Mouse (Mus musculus) limb, embryonic 11.5 days (tissue): ENCODE measurements around the gene Klhl24. TPM values are rescaled to one million over a fixed set of nuclear protein-coding genes. Genes with fewer than 3 reads are reported as not detected.
"Not testable (repeated sequence)": the region's sequence is repeated elsewhere in the genome, so short reads cannot be mapped to it uniquely, and the experiment has no call there.

Experiments
- ATAC-seq: fragments of 200-750 bp; cut with Nextera tagmentation; 2 replicates; pipeline ENCODE4 v1.8.0; 2017; ENCODE audit warnings: low read depth; ENCODE audit not compliant: insufficient number of reproducible peaks, low FRiP score, low TSS enrichment
- DNase-seq: peaks from one replicate; pipeline ENCODE4 v3.0.0-alpha.2; 2015; ENCODE audit warnings: low spot score
- H3K27ac ChIP-seq: fragments of 300-500 bp; sonication (generic); replicated peaks from 2 replicates; pipeline ENCODE4 v1.5.1; 2014; ENCODE audit warnings: low read depth, mild to moderate bottlenecking, low read length
- H3K27me3 ChIP-seq: fragments of 300-500 bp; sonication (generic); 2 replicates; pipeline ENCODE4 v1.6.1; 2014; ENCODE audit warnings: mild to moderate bottlenecking, low read length, mixed read lengths; ENCODE audit not compliant: control insufficient read depth, insufficient read depth
- H3K36me3 ChIP-seq: fragments of 300-500 bp; sonication (generic); 2 replicates; pipeline ENCODE4 v1.6.1; 2014; ENCODE audit warnings: mild to moderate bottlenecking, low read length, moderate library complexity, mixed read lengths; ENCODE audit not compliant: control insufficient read depth, insufficient read depth
- H3K4me1 ChIP-seq: fragments of 300-500 bp; sonication (generic); 2 replicates; pipeline ENCODE4 v1.6.1; 2014; ENCODE audit warnings: low read length, mixed read lengths; ENCODE audit not compliant: control insufficient read depth, insufficient read depth
- H3K4me2 ChIP-seq: fragments of 300-500 bp; sonication (generic); 2 replicates; pipeline ENCODE4 v1.6.1; 2014; ENCODE audit warnings: low read depth, mild to moderate bottlenecking, moderate library complexity; ENCODE audit not compliant: severe bottlenecking
- H3K4me3 ChIP-seq: fragments of 300-500 bp; sonication (generic); 2 replicates; pipeline ENCODE4 v1.5.1; 2014; ENCODE audit warnings: low read depth, low read length
- H3K9ac ChIP-seq: fragments of 300-500 bp; sonication (generic); 2 replicates; pipeline ENCODE4 v1.6.1; 2014; ENCODE audit warnings: mild to moderate bottlenecking, low read length
- H3K9me3 ChIP-seq: fragments of 300-500 bp; sonication (generic); 2 replicates; pipeline ENCODE4 v1.6.1; 2016; ENCODE audit warnings: low read length; ENCODE audit not compliant: control insufficient read depth
- WGBS: fragments of 180-500 bp; shearing (Covaris S2); extraction: QIAGEN DNeasy Blood & Tissue Kit; methylation state at CpG from one replicate; pipeline ENCODE4 v1.1.7; 2014; 5-methylcytosine and 5-hydroxymethylcytosine counted together
- polyA plus RNA-seq: library from polyadenylated mRNA; unstranded; fragments of >200 nt; fragmentation: Nextera tagmentation; extraction: Ambion mirVana; gene quantifications from 2 replicates; pipeline ENCODE4 v1.2.1, GENCODE M21; 2014

The Klhl24 gene
- polyA plus RNA-seq, 1 experiment from 2014 or later = 30.1 TPM

DNA sequence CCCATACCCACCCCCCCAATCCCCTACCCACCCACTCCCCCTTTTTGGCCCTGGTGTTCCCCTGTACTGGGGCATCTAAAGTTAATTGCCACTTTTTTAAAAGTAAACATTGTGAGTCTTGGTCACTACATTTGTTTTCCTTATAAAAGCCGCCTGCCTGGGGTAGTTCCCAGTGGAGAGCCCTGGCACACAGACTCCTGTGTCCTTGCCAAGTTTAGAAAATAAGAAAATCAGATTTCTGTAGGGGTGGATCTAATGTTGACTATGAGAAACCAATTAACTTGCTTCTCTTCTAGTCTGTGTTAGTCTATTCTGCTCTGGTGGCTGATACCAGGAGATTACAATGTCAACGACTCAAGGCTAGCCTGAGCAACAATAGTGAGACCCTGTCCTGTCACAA, 15.3 kb downstream of the Klhl24 start:
- H3K36me3 ChIP-seq = peaks cover 13% of the 10 kb centered on the region
- DNase-seq (no peak), ATAC-seq (no peak)
- H3K4me1 ChIP-seq = no peaks in the 10 kb centered on the region
- no peak overlapping the region for H3K9ac ChIP-seq
- 85% methylated on average over 2 of the region's 2 CpGs for WGBS
- no peak overlapping the region for H3K27ac ChIP-seq
- H3K4me2 ChIP-seq = no peak overlapping the region
- no peaks in the 10 kb centered on the region for H3K27me3 ChIP-seq
- H3K4me3 ChIP-seq = no peak overlapping the region
- no peaks in the 10 kb centered on the region; the same call in 1 of the 2 replicates for H3K9me3 ChIP-seq

DNA sequence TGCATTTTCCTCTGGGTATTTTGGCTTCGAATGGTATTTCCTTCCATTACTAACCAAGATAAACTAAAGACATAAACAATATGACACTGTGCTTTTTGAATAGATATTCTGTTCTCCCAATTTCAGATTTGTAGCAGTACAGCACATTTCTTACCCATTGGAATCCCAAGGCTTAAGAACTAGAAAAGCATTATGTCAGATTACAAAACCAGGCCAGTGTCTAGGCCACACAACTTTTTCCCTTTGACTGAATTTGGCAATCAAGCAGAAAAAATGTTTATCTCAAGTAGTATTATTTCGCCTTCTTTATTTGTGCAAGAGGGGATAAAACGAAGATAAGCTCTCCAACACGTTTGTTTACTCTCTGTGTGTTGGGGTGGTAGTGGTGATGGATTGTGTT, 18.7 kb downstream of the Klhl24 start:
- no peak for DNase-seq
- Histone ChIP-seq H3K27me3 (no peaks in the 10 kb centered on the region), H3K4me1 (no peaks in the 10 kb centered on the region), H3K4me2 (no peak overlapping the region), H3K9me3 (no peaks in the 10 kb centered on the region), H3K36me3 (0 out of 2 replicates have a peak, but pooled peaks cover 8% of the 10 kb centered on the region), H3K27ac (no peak overlapping the region), H3K9ac (no peak overlapping the region), H3K4me3 (no peak overlapping the region)
- WGBS = 82% methylated on average over 4 of the region's 4 CpGs
- no peak for ATAC-seq

DNA sequence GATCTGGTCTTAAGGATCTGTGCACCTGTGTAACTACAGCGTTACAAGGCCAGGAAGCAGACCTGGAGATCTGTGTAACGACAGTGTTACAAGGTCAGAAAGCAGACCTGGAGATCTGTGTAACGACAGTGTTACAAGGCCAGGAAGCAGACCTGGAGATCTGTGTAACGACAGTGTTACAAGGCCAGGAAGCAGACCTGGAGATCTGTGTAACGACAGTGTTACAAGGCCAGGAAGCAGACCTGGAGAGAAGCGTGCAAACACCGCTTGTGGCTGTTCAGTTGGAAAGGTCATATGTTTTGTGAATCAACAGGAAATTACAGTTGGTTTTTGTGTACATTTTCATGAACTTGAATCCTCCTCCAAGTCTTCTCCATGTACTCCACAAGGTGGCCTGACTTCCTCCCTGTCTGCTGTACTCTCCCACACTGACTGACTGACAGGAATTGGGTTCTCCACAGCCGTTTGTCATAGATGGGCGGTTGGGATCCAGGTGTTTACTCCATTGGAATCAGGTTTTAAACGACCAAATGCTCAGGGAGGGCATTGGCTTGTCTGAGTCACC, 29.1 kb downstream of the Klhl24 start:
- not testable (repeated sequence) for H3K9me3 ChIP-seq, H3K27ac ChIP-seq
- WGBS = 62% methylated on average over 10 of the region's 10 CpGs

DNA sequence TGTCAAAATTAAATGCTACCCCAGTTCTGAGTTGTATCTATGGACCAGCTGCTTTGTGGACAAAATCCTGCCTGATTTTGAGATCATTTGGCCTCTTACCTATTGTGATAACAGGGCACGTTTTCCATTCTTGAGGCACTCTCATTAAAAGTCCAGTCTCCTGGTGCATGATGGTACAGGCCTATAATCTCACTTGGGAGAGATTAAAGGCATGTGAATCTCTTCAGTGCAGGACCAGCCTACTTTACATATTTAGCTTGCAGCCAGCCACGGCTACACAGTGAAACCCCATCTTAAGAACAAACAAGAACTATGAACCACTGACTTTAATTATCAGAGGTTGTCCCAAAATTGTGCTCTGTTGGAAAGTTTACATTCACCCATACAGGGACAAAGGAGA, 33.1 kb downstream of the Klhl24 start:
- 81% methylated on average over 2 of the region's 2 CpGs for WGBS
- Histone ChIP-seq H3K4me2 (no peak overlapping the region), H3K27ac (no peak overlapping the region), H3K9me3 (no peaks in the 10 kb centered on the region), H3K4me1 (no peaks in the 10 kb centered on the region), H3K36me3 (no peaks in the 10 kb centered on the region), H3K27me3 (no peaks in the 10 kb centered on the region), H3K9ac (no peak overlapping the region), H3K4me3 (no peak overlapping the region)
- DNase-seq (no peak), ATAC-seq (no peak)

More for the DNA sequence above, 29.1 kb downstream of the Klhl24 start:
- H3K36me3 ChIP-seq, H3K9ac ChIP-seq, H3K4me2 ChIP-seq, ATAC-seq, H3K4me1 ChIP-seq, H3K27me3 ChIP-seq, DNase-seq, H3K4me3 ChIP-seq: not testable (repeated sequence)

DNA sequence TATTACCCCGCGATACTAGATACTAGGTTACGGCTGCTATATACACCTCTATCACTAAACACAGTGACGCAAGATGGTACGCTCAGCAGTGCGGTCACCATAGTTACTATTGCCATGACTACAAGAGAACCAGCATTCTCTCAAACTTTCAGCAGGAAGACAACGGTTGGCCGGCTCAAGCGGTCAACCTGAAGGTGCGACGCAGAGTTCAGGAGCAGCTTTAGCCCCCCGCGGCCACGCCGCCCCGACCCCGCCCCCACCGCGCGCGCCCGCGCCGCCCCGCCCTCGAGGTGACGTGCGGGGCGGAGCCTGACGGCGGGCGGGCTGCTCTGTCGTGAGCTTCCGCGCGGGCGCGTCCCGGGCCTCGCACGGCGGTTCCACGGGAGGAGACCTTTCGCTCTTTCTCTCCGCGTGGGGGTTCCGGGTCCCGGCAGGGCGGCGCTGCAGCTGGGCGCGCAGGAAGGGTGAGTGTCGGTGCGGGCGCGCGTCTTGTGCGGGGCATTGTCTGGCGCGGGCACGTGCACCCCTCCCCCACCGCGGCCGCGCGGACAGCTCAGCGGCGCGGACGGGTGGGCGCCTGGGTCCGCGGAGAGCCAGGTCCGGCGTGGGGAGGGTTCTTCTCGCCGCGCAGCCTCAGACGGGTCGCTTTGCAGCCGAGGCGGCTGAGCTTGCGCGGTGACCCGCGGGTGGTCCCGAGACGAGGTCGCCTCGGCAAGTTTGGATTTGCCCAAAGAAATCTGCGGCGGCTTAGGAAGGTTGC, 43.6 kb downstream of the Klhl24 start, which contains the start of gene Yeats2:
Yeats2 (plus strand) TSS at position 292 of the 760 bp plus-strand sequence.
- Histone ChIP-seq H3K36me3 (peaks cover 4% of the 10 kb centered on the region; the same call in 1 of the 2 replicates), H3K4me1 (peaks cover 5% of the 10 kb centered on the region; the same call in 1 of the 2 replicates), H3K4me2 (peak within 1 kb of the TSS; percentile 44), H3K27ac (peak within 1 kb of the TSS; percentile 90), H3K9me3 (no peaks in the 10 kb centered on the region), H3K9ac (peak within 1 kb of the TSS; percentile 95), H3K4me3 (peak within 1 kb of the TSS; percentile 59), H3K27me3 (no peaks in the 10 kb centered on the region)
- DNase-seq = peak; percentile 86
- WGBS = 1% methylated on average over 86 of the region's 92 CpGs
- ATAC-seq = peak; percentile 92

DNA sequence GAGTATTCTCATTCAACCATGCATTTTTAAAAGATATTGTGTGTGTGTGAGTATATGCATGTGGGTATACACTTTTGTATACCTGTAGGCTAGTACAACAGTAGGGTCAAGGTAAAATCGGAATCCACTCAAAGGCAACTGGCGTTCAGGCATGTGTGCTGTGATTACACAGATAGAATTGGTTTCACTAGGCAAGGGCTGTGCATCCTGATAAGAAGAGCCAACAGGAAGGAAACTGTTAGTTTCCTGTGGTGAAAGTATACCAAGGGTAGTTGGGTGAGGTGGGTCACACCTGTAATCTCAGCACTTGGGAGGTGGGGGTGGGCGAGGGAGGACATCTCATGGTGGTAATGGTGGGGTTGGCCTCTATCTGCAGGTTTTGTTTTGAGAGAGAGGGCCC, 47.2 kb downstream of the Klhl24 start:
- no peak for DNase-seq
- H3K4me2 ChIP-seq = no peak overlapping the region
- H3K27me3 ChIP-seq = no peaks in the 10 kb centered on the region
- H3K4me3 ChIP-seq = no peak overlapping the region
- peaks cover 5% of the 10 kb centered on the region; the same call in 1 of the 2 replicates for H3K4me1 ChIP-seq
- WGBS = 93% methylated on average over 3 of the region's 3 CpGs
- H3K36me3 ChIP-seq = peaks cover 4% of the 10 kb centered on the region; the same call in 1 of the 2 replicates
- H3K9ac ChIP-seq = no peak overlapping the region
- ATAC-seq = no peak
- H3K9me3 ChIP-seq = no peaks in the 10 kb centered on the region
- H3K27ac ChIP-seq = no peak overlapping the region

DNA sequence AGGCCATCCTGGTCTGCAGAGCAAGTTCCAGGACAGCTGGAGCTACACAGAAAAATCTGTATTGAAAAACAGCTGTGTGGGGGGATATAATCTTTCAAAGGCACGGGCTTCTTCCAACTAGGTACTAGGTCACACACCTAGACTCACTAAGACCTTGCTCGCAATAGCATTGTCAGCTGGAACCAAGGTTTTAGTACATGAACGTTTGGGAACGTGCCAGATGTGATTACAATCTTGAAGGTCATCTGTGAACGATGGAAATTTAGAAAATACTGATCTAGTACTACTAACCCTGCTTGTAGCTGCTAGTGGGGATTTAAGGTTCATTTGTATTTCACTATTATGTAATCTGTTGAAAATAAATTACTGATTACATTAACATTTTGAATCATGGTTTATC, 54.6 kb downstream of the Klhl24 start:
- H3K4me3 ChIP-seq = no peak overlapping the region
- no peaks in the 10 kb centered on the region for H3K27me3 ChIP-seq
- no peak for ATAC-seq
- no peak overlapping the region for H3K27ac ChIP-seq
- H3K9me3 ChIP-seq = no peaks in the 10 kb centered on the region
- DNase-seq = no peak
- 88% methylated on average over 5 of the region's 5 CpGs for WGBS
- no peaks in the 10 kb centered on the region; the same call in 1 of the 2 replicates for H3K36me3 ChIP-seq
- no peak overlapping the region for H3K4me2 ChIP-seq
- no peaks in the 10 kb centered on the region for H3K4me1 ChIP-seq
- no peak overlapping the region for H3K9ac ChIP-seq

DNA sequence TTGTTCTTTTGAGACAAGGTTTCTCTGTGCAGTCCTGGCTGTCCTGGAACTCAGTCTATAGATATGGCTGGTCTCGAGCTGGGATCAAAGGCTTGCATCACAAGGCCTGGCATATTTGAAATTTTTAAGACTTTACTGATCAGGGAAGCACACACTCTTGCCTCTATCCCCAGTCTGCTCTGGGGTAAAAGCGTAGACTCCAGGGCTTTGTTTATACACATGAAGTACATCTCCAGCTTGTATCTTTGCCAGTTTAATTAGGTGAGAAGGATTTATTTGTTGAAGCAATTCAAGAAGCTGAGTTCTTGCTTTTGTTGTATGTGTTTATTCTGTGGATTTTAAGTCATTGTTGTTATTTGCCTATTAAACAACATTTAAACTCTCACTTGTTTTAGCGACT, 56.4 kb downstream of the Klhl24 start:
- no peaks in the 10 kb centered on the region for H3K9me3 ChIP-seq
- H3K9ac ChIP-seq = no peak overlapping the region
- H3K4me3 ChIP-seq = no peak overlapping the region
- H3K27ac ChIP-seq = no peak overlapping the region
- DNase-seq (no peak), ATAC-seq (no peak)
- H3K4me2 ChIP-seq = no peak overlapping the region
- no peaks in the 10 kb centered on the region for H3K4me1 ChIP-seq
- WGBS = 89% methylated on average over 3 of the region's 3 CpGs
- peaks cover 3% of the 10 kb centered on the region for H3K36me3 ChIP-seq
- H3K27me3 ChIP-seq = no peaks in the 10 kb centered on the region
